Mouse (Mus musculus) splenic B cell, adult 2 months (primary cell): ENCODE measurements around the gene Tmem139.

Experiments
- DNase-seq: peaks from one replicate; pipeline ENCODE4 v3.0.0-alpha.2; 2011; ENCODE audit warnings: low read depth, low spot score
- H3K27me3 ChIP-seq: 2 replicates; pipeline ENCODE4 v1.6.1; 2012; ENCODE audit warnings: mild to moderate bottlenecking, low read length, moderate library complexity, mixed read lengths; ENCODE audit not compliant: control insufficient read depth, poor library complexity, insufficient read depth, severe bottlenecking
- H3K36me3 ChIP-seq: 2 replicates; pipeline ENCODE4 v1.6.1; 2012; ENCODE audit warnings: mild to moderate bottlenecking, low read length, moderate library complexity, mixed read lengths; ENCODE audit not compliant: control insufficient read depth, poor library complexity, insufficient read depth, severe bottlenecking

Gene Tmem139

GRCm38 (mm10) chr6:42257303-42257863, 4.4 kb upstream of the Tmem139 start:
- Histone ChIP-seq H3K27me3 (no peaks in the 10 kb centered on the region), H3K36me3 (no peaks in the 10 kb centered on the region)
- peak; percentile 77 for DNase-seq

- DNase-seq, result no peak
- Histone ChIP-seq H3K36me3 (no peaks in the 10 kb centered on the region), H3K27me3 (no peaks in the 10 kb centered on the region)
Measured at GRCm38 (mm10) chr6:42260430-42260829, 1.3 kb upstream of the Tmem139 start.

GRCm38 (mm10) chr6:42264626-42265312, 3.0 kb downstream of the Tmem139 start, which contains the start of gene Casp2:
TSS of gene Casp2 (plus strand) at chr6:42264985.
- Histone ChIP-seq H3K27me3 (no peaks in the 10 kb centered on the region), H3K36me3 (peaks cover 6% of the 10 kb centered on the region; the same call in 1 of the 2 replicates)
- DNase-seq, result peak; percentile 98

- H3K36me3 ChIP-seq, result peaks cover 8% of the 10 kb centered on the region; the same call in 1 of the 2 replicates
- peak; percentile 70 for DNase-seq
- no peaks in the 10 kb centered on the region for H3K27me3 ChIP-seq
Measured at GRCm38 (mm10) chr6:42265391-42266330, 3.9 kb downstream of the Tmem139 start.

GRCm38 (mm10) chr6:42270817-42271216, 9.0 kb downstream of the Tmem139 start:
- Histone ChIP-seq H3K36me3 (peaks cover 24% of the 10 kb centered on the region; the same call in 1 of the 2 replicates), H3K27me3 (no peaks in the 10 kb centered on the region)
- DNase-seq, result no peak

GRCm38 (mm10) chr6:42276151-42276550, 14.4 kb downstream of the Tmem139 start:
- no peaks in the 10 kb centered on the region for H3K27me3 ChIP-seq
- H3K36me3 ChIP-seq, result peaks cover 34% of the 10 kb centered on the region
- no peak for DNase-seq

GRCm38 (mm10) chr6:42282865-42283528, 21.2 kb downstream of the Tmem139 start:
- Histone ChIP-seq H3K36me3 (peaks cover 12% of the 10 kb centered on the region; the same call in 1 of the 2 replicates), H3K27me3 (no peaks in the 10 kb centered on the region)
- DNase-seq, result no peak

GRCm38 (mm10) chr6:42286448-42286847, 24.7 kb downstream of the Tmem139 start, which contains the start of gene Clcn1:
TSS of gene Clcn1 (plus strand) at chr6:42286685.
- H3K36me3 ChIP-seq, result 0 out of 2 replicates have a peak, but pooled peaks cover 2% of the 10 kb centered on the region
- no peak for DNase-seq
- no peaks in the 10 kb centered on the region for H3K27me3 ChIP-seq

GRCm38 (mm10) chr6:42287562-42287961, 25.8 kb downstream of the Tmem139 start:
- H3K27me3 ChIP-seq, result no peaks in the 10 kb centered on the region
- DNase-seq, result no peak
- 0 out of 2 replicates have a peak, but pooled peaks cover under 1% of the 10 kb centered on the region for H3K36me3 ChIP-seq

- peak; percentile 73 for DNase-seq
- Histone ChIP-seq H3K27me3 (no peaks in the 10 kb centered on the region), H3K36me3 (no peaks in the 10 kb centered on the region)
Measured at GRCm38 (mm10) chr6:42293327-42293726, 31.6 kb downstream of the Tmem139 start.

- Histone ChIP-seq H3K36me3 (no peaks in the 10 kb centered on the region), H3K27me3 (no peaks in the 10 kb centered on the region)
- no peak for DNase-seq
Measured at GRCm38 (mm10) chr6:42295549-42296094, 33.9 kb downstream of the Tmem139 start.

GRCm38 (mm10) chr6:42299362-42299761, 37.6 kb downstream of the Tmem139 start:
- Histone ChIP-seq H3K27me3 (no peaks in the 10 kb centered on the region), H3K36me3 (no peaks in the 10 kb centered on the region)
- no peak for DNase-seq

GRCm38 (mm10) chr6:42309816-42310378, 48.1 kb downstream of the Tmem139 start:
- Histone ChIP-seq H3K27me3 (no peaks in the 10 kb centered on the region), H3K36me3 (no peaks in the 10 kb centered on the region)
- DNase-seq, result no peak
